Mouse (Mus musculus) retina, postnatal 7 days (tissue): Measurements from ENCODE around the gene Mfge8.

ENCODE experiments used
- DNase-seq: peaks from one replicate; pipeline ENCODE4 v3.0.0-alpha.2; 2012; ENCODE audit warnings: low read depth, low spot score

Mfge8 gene

GRCm38 (mm10) chr7:79130385-79130784, 18.5 kb downstream of the Mfge8 start:
- no peak for DNase-seq

GRCm38 (mm10) chr7:79129883-79130282, 19.0 kb downstream of the Mfge8 start:
- DNase-seq = no peak

- DNase-seq = no peak
These were observed 25.4 kb downstream of the Mfge8 start for GRCm38 (mm10) chr7:79123465-79123864.

GRCm38 (mm10) chr7:79113848-79114247, 35.0 kb downstream of the Mfge8 start:
- no peak for DNase-seq

- DNase-seq = no peak
These were observed 52.4 kb downstream of the Mfge8 start for GRCm38 (mm10) chr7:79096492-79096891.

GRCm38 (mm10) chr7:79089111-79089510, 59.7 kb downstream of the Mfge8 start:
- no peak for DNase-seq
